Mouse (Mus musculus) megakaryocyte, embryonic 14.5 days (primary cell): ENCODE measurements at regions not wholly inside any gene's neighbourhood (a gene's known extent, or its start where the extent isn't known, plus 50 kb on each side); places are given as distances from the start of the nearest gene placed in this dataset.

Experiments
- FLI1 ChIP-seq: IDR thresholded peaks from 2 replicates; pipeline ENCODE4 v1.6.1; 2012; ENCODE audit warnings: low read length, inconsistent platforms, mixed read lengths
- GATA1 ChIP-seq: IDR thresholded peaks from 3 replicates; pipeline ENCODE4 v1.6.1; 2012; ENCODE audit warnings: mixed read lengths, low read length, inconsistent platforms, borderline replicate concordance

DNA sequence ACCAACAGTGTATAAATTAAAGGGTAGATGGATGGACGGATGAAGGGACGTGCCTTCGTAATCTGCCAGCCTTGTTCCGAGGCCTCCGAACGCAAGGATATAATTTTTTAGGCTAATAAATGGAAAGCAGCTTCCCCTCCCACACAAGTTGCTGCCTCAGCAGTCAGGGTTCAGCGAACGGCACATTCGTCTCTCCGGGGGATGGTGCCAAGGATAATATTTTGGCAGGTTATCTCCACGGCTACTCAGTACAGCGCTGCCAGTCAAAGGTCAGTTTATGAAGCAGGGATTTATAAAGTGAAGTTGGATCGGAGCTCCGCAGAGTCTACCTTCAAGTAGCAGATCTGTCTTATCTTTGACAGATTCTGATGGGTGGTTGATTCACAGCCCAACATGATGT lies 410.6 kb upstream of the Kcnab2 start:
- no peak for TF ChIP-seq GATA1
- no peak for TF ChIP-seq FLI1
